Mouse (Mus musculus): ENCODE results near the gene Gm17455.

DNA sequence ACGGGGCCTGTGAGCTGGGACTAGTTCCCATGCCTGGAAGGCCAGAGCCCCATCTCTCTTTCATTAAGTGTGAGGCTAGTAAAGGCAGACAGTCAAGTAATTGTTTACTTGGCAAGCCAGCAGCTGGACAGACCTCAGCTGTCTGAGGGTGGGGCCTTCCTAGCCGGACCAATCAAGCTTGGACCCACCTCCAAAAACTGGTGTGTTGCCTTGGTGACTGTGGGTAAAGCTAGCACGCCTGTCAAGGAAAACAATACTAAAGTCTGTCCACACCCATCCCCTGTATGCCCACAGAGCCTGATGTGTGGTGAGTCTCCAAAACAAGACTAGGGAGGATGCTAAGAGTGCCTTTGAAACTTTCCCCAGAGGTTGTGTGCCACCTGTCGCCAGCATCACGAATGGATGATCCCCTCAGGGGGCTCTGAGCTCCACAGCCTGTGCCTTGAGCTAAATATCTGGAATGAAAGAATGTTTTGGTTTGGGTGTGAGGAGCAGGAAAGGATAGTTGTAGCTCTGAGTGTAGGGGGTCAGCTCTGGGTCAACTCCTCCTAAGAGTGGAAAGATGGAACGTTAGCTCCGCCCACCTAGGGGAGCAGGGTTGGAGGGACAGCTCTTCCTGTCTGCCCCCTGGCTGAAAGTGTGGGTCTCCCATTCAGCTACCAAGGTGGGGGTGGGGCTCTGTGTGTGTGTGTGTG, 47.6 kb upstream of the Gm17455 start:
- TF ChIP-seq CTCF (IDR thresholded peaks at IDR 0.05) (no peak; the same call in 1 of the 2 replicates), EP300 (IDR thresholded peaks at IDR 0.05) (peak; percentile 62; the same call in 1 of the 2 replicates)

All from lung, postnatal 0 days (tissue).